Mouse (Mus musculus): ENCODE results near the gene Tnfrsf1b.

Tnfrsf1b gene

DNA sequence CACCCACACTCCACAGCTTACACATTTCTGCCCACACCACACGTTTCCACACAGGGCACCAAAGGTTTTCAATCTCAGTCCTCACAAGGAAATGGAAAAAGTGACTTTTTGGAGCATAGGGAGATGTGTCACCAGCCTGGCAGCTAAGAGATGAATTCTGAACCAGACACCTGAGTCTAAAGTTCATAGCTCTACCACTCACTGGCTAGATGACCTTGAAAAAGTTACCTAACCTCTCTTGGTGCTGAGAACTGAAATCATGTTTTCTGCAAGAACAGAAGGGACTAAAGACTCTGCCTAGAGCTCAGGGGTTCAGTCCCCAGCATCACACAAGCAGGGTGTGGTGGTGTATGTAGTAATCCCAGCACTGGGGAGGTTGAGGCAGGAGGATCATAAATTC is 26.7 kb downstream of the Tnfrsf1b start:
- DNase-seq (ENCODE audit: low spot score in 2 of 2) = no peak

DNA sequence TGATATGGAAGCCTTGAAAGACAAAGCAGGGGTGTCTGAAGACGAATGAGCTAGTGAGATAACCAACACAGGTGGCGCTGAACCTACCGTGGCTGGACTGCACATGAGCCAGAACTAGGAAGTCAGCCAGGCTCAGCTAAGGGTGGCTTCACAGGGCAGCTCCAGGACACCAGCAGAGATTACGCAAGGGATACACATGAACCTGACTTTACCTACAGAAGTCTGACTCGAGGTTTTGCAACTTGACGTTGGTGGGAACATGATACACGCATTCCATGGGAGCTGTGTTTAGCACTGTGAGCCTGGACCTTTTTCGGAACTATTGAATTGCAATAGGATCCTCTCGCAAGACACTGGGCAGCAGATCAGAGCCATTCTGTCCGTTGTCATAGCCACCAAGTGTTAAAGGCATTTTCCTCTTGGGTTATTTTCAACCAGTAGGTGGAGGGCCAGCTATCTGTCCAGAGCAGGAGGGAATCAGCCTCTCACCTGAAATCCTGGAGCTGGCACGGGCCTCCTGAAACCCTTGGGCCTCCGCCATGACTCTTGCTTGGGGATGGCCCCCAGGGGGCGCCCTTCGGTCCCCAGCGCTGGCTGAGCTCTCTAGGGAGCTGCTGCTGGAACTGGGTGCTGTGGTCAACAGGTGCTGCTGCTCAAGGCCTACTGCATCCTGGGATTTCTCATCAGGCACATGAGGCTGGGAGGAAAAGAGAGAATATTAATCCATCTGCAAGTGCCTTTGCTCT is 27.3 kb downstream of the Tnfrsf1b start:
- DNase-seq (ENCODE audit: low spot score in 2 of 2) = no peak

GRCm38 (mm10) chr4:145217837-145218236 is 28.8 kb downstream of the Tnfrsf1b start:
- DNase-seq (ENCODE audit: low spot score in 2 of 2) = no peak

- DNase-seq (ENCODE audit: low spot score in 2 of 2) = no peak
Measured at GRCm38 (mm10) chr4:145217046-145217445, 29.6 kb downstream of the Tnfrsf1b start.

GRCm38 (mm10) chr4:145215396-145215795 is 31.3 kb downstream of the Tnfrsf1b start:
- no peak for DNase-seq (ENCODE audit: low spot score in 2 of 2)

DNA sequence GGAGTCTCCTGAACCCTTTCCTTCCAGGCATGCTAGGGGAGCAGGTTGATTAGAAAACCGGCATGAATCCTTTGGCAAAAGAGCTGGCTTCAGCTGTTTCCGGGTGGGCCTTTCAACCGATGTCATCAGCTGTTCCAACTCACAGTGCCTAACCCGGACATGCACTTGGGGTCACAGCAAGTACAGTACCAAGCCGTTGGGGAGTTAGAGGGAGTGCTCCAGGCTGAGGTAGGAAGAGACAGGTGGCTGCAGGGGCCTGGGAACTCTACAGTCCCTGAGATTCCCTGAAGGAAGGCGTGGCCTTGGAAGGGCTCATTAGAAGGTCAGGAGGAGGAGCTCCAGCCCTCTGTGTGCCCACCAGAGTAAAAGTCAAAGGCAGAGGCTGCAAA is 31.9 kb downstream of the Tnfrsf1b start:
- no peak for DNase-seq (ENCODE audit: low spot score in 2 of 2)

GRCm38 (mm10) chr4:145213999-145214785 is 32.5 kb downstream of the Tnfrsf1b start:
- peak; percentile 79 to 88 for DNase-seq (ENCODE audit: low spot score in 2 of 2)

GRCm38 (mm10) chr4:145211076-145211475 is 35.6 kb downstream of the Tnfrsf1b start:
- DNase-seq (ENCODE audit: low spot score in 2 of 2) = no peak

DNA sequence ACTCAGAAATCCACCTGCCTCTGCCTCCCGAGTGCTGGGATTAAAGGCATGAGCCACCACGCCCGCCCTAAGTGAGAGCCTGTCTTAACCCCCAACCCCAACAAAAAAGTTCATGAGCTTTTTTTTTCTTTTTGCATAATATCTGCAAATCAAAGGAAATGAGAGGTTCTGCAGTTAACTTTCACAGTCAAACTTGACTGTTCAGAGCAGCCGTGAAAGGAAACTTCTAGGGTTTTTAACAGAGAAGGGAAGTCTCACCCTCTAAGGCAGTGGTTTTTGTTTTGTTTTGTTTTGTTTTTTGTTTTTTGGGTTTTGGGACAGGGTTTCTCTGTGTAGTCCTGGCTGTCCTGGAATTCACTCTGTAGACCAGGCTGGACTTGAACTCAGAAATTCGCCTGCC is 36.1 kb downstream of the Tnfrsf1b start:
- DNase-seq (ENCODE audit: low spot score in 2 of 2) = no peak

DNA sequence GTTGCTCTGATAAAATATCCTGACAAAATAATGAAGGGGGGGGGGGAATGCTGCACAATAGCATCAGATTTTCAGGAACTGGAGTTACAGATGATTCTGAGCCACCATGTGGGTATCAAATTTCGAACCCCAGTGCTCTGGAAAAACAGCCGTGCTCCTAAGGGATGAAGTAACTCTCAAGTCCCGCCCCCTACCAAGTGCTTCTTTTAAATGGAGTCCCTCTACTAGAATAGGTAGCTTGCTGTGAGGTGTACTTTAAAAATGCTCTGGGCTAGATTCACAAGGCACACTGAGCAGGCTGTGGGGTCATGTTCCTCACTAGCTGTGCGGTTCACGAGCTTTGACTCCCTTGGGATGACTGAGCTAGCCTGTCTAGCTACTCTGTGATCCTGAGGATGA is 37.0 kb downstream of the Tnfrsf1b start:
- DNase-seq (ENCODE audit: low spot score in 2 of 2) = no peak

DNA sequence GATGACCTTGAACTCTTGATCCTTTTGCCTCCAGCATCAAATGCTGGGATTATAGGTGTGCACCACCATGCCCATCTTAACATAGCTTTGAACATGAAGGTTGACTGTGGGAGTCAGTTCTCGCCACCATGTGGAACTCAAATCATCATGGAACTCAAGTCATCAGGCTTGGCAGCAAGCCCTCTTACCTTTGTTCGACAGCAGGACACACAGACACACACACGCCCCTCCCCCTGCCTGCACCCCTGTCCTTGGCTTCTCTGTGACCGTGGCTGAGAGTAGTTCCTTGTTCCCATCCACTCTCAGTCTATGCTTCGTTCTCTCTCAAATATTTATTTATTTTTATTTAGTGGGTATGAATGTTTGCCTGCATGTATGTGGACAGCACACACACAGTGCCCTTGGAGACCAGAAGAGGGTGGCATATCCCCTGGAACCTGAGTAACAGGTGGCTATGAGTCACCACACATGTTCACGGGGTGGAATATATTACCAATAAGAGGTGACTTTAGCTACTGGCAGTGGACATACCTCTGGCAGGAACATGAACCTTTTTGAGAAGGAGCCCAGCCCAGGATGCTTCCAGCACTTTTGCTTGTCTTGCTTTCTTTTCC is 37.5 kb downstream of the Tnfrsf1b start:
- no peak for DNase-seq (ENCODE audit: low spot score in 2 of 2)

- DNase-seq (ENCODE audit: low spot score in 2 of 2) = no peak
Measured at GRCm38 (mm10) chr4:145207718-145208371, 38.8 kb downstream of the Tnfrsf1b start.

DNA sequence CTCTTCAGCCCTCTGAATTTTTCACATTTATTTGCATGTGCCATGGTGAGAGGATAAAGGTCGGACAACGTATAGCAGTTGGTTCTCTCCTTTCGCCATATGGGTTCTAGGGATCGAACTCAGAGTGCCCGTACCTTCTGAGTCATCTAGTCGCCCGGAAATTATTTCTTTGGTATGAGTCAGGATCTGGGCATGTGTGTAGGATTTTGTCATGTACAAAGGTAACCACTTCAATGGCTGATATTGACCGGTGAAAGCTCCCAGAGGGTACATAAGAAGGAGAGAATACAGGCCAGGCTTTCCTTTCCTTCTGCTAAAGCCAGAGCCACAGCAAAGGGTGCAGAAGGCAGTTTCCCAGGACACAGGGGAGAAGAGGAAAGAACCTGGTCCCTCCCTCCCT is 41.9 kb downstream of the Tnfrsf1b start:
- no peak for DNase-seq (ENCODE audit: low spot score in 2 of 2)

DNA sequence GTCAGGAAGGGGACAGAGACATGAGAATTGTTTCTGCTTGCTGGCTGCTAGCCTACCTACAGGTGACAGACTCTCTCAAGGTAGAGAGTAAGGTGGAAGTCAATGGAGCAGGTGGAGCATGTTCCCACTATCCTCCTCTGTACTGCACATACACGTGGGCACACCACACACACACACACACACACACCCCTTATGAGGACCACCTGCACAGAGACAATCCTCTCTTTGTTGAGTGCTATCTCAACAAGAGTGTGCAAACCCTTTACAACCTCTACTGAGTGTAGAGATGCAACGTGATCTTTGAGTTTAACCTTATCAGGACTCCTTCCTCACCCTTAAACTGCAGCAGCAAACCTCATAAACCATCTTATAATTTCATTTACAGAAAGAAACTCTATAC is 43.4 kb downstream of the Tnfrsf1b start:
- DNase-seq (ENCODE audit: low spot score in 2 of 2) = no peak

DNA sequence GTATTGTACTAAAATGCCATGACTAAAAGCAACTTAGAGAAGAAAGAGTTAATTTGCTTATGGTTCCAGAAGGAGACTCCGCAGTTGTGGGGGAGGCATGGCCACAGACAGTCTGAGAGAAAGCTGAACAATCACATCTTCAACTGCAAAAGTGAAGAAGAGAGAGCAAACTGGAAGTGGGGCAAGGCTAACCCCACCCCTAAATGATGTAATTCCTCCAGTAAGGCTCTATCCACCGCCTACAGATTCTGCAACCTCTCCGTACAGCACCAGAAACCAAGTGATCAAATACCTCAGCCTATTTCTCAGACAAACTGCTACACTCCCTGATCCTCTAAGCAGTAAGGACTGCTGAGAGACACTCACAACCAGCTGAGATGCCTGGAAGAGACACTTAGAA is 45.2 kb downstream of the Tnfrsf1b start:
- DNase-seq (ENCODE audit: low spot score in 2 of 2) = no peak

DNA sequence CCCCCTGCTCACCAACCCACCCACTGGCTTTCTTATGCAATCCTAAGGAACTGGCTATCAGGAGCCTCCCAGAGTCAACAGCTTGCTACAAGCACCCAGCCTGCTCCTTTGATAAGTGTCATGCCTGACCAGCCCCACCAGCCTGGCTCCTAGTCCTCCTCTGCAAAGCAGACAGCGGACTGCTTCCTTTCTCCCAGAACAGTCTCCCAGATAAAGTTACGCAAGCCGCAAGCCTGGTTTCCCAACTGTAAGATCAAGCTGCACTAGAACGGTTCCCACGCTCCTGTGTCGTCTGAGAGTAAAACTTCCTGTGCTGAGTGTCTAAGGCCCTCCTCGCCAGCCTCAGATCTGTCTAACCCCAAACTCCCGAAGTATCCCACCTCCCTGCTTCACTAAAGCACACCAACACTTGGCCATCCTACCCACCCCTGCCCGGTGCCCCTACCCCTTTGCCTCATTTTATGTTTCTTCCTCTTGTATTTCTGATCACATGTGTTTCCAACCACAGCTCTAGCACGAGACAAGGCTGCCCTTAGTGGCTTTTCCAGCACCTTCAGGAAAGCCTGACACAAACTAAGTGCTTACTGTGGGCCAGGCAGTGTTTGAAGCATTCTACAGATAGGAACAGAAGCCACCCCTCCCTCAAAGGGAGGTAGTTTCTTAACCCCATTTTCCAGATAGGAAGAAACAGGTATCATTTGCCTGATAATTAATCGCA is 46.5 kb downstream of the Tnfrsf1b start:
- DNase-seq (ENCODE audit: low spot score in 2 of 2) = peak in 1 of 2 experiments; percentile 47

DNA sequence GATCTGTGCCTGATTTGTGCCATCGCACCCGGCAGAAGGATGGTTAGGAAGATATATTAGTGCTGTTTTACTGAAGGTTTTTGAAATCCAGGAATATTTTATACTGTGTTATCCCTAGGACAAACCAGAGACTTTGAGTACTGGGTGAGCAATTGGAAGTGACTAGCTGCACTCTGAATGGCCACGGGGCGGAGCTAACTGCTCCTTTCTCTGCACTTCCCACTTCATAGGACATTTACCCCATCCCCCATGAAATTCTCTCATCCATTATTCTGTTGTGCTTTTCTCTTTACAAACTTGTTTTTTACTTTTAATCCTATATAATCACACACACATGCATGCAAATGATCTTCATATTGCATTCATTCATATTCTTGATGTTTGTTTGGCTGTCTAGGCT is 50.1 kb downstream of the Tnfrsf1b start:
- no peak for DNase-seq (ENCODE audit: low spot score in 2 of 2)

DNA sequence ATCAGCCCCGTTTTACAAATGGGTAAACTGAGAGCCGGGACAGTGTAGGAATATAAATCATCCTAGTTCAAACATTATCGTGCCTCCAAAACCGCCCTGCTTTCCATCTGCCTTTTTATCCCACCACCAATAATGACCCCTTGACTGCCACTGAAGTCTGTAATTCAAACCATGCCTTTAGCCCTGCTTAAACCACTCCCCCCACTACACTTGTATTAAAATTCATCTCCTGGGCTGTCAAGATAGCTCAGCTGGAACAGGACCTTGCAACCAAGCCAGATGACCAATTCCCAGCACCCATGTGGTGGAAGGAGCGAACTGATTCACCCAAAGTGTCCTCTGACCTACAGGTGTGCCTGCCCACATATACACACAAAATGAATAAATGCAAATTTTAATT is 51.5 kb downstream of the Tnfrsf1b start:
- DNase-seq (ENCODE audit: low spot score in 2 of 2) = no peak

DNA sequence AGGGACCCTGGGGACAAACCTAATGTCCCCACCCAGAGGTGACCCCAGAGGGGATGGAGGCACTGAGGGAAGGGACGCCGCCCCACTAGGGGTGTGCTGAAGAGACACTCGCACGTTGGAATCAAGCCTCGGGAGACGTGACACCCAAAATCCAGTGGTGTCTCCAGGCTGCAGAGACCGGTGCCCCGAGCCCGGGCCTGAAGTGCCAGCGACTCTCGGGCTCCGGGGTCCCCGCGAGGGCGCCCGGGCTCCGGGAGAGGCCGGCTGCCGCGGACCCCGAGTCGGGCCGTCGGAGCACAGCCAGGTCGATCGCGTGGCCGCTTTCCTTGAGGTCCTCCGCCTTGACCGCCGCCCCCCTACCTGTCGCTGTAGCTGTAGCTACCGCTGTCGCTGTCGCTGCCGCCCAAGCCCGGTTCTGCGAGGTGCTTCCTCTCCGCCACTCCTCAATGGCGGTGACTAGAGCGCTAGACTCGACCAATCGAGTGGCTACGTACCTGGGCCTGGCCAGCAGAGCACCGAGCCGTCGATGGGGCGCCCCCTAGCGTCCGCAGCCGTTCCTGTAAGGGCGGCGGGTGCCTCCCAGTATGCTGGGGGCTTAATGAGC is 52.0 kb downstream of the Tnfrsf1b start, which contains the start of gene Vps13d:
Vps13d (minus strand) TSS at position 447 of the 604 bp plus-strand sequence.
- DNase-seq (ENCODE audit: low spot score in 2 of 2) = peak; percentile 84 to 85

- no peak for DNase-seq (ENCODE audit: low spot score in 2 of 2)
Measured at GRCm38 (mm10) chr4:145193991-145194511, 52.6 kb downstream of the Tnfrsf1b start.

- DNase-seq (ENCODE audit: low spot score in 2 of 2) = no peak
Measured at GRCm38 (mm10) chr4:145193406-145193805, 53.3 kb downstream of the Tnfrsf1b start.

All from right cerebral cortex, postnatal 36 days (tissue).